Comparison of ENCODE assay signal across 10 mouse cellular contexts in the genomic region with DNA sequence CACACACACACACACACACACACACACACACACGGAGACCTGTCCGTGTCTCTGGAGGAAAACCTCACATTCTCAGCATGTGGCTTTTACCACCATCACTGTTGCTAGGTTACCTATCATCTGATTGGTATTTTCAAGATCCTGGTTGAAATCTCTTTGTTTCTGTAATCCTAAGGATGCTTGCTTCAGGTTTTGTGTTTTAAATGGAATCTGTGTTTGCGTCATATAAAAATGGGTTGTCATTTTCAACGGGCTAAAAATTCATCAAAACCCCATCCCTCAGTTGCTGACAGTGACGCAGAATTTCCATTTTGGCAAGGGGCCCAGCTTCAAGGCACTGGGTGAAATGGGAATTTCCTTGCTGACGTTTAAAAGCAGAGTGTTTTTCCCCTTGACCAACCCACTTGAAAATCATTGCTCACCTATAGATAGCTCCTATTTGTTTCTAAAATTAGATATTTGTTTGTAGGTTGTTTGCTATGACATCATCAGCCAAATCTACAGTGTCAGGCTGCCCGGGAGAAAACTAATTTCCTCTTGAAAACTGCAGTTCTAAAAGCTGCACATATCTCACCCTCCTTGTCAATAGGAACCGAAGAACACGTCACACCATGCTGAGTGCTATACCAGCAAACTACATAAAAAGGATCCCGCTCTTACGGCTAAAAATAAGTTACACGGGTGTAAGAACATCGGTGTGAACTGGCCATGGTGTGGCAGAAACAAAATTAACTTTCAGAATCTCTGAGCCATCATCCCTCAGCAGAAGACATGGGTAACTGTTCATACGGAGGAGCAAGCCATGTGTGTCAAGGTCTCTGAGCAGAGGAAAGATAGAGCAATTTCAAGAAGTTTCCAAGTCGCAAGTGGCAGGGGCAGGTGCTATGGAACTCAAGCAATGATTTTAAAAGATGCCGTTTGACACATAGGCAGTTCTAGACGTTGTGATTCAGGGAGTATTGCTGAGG. TPM values are rescaled to one million over a fixed set of nuclear protein-coding genes. Genes with fewer than 3 reads are reported as not detected.
DNase-seq lines count a peak whose midpoint lies in the region; ATAC-seq and TF ChIP-seq lines count a peak whose summit lies in the region.
"Had no signal": no experiment of that assay in that cellular context is flagged by ENCODE, and none has a peak within 500 bp of the region (broad histone marks: within the 10 kb centered on the region; RNA-seq: fewer than 3 reads in every experiment).

No protein-coding gene starts in this region.

- no peak for ATAC-seq in lung, embryonic 14.5 days (ENCODE audit: insufficient read depth)

- no peak overlapping the region for H3K4me2 ChIP-seq in lung, embryonic 14.5 days
- H3K4me2 ChIP-seq: embryonic facial prominence, embryonic 13.5 days; kidney, embryonic 15.5 days; liver, embryonic 15.5 days had no signal

- WGBS in lung, embryonic 14.5 days = 67% methylated on average over 17 of the region's 17 CpGs
- whole genome bisulfite sequencing in lung, adult 2 months = 63% methylated on average over 17 of the region's 17 CpGs

- no peaks in the 10 kb centered on the region for H3K27me3 ChIP-seq in lung, embryonic 14.5 days (ENCODE audit: insufficient read depth, low read length)
- H3K27me3 ChIP-seq: embryonic facial prominence, embryonic 13.5 days; kidney, embryonic 15.5 days; liver, embryonic 15.5 days had no signal

- no peaks in the 10 kb centered on the region for H3K4me1 ChIP-seq in lung, embryonic 14.5 days (ENCODE audit: insufficient read depth)
- no peaks in the 10 kb centered on the region for H3K4me1 ChIP-seq in lung, adult 2 months (ENCODE audit: control insufficient read depth, insufficient read depth, low read length)
- H3K4me1 ChIP-seq: kidney, embryonic 15.5 days; liver, embryonic 15.5 days had no signal

- no peaks in the 10 kb centered on the region for H3K36me3 ChIP-seq in lung, embryonic 14.5 days (ENCODE audit: insufficient read depth)
- H3K36me3 ChIP-seq: embryonic facial prominence, embryonic 13.5 days; kidney, embryonic 15.5 days; liver, embryonic 15.5 days had no signal

- no peak overlapping the region for H3K4me3 ChIP-seq in lung, embryonic 14.5 days (ENCODE audit: low read depth, low read length)
- H3K4me3 ChIP-seq in lung, adult 2 months (replicated peaks; ENCODE audit: extremely low read depth, low read depth, low read length) = no peak overlapping the region
- H3K4me3 ChIP-seq: embryonic facial prominence, embryonic 13.5 days; kidney, embryonic 15.5 days; liver, embryonic 15.5 days had no signal

- DNase-seq in lung, embryonic 14.5 days = peak; percentile 69
- no peak for DNase-seq in lung, adult 2 months
- peak; percentile 17 for DNase-seq in adrenal gland, adult 8-10 months
- peak; percentile 29 to 48 for DNase-seq in heart, adult 9 months (ENCODE audit: low spot score in 2 of 2)
- DNase-seq in natural killer cell, adult 2 months (ENCODE audit: low spot score in 2 of 2) = peak; percentile 64 to 77
- DNase-seq in urinary bladder, postnatal 14 days (ENCODE audit: low spot score) = no peak
- no peak for DNase-seq in yolk sac, embryonic 10.5 days (ENCODE audit: low spot score)

- H3K9me3 ChIP-seq in lung, embryonic 14.5 days (ENCODE audit: low read depth, low read length) = no peaks in the 10 kb centered on the region
- H3K9me3 ChIP-seq: embryonic facial prominence, embryonic 13.5 days; kidney, embryonic 15.5 days; liver, embryonic 15.5 days had no signal

- H3K27ac ChIP-seq in lung, embryonic 14.5 days (ENCODE audit: low read depth) = no peak overlapping the region
- H3K27ac ChIP-seq: embryonic facial prominence, embryonic 13.5 days; kidney, embryonic 15.5 days; liver, embryonic 15.5 days had no signal

- no peak for TF ChIP-seq CTCF in lung, embryonic 14.5 days (IDR thresholded peaks at IDR 0.05; ENCODE audit: low read depth)
- no peak for TF ChIP-seq CTCF in lung, adult 2 months (IDR thresholded peaks at IDR 0.05; ENCODE audit: insufficient read depth, low read length)

- no peak overlapping the region for H3K9ac ChIP-seq in lung, embryonic 14.5 days
- H3K9ac ChIP-seq: embryonic facial prominence, embryonic 13.5 days; kidney, embryonic 15.5 days; liver, embryonic 15.5 days had no signal

- TF ChIP-seq POLR2A in lung, adult 2 months (IDR thresholded peaks at IDR 0.05; ENCODE audit: borderline replicate concordance, extremely low read depth, low read depth, low read length) = no peak

RNA-seq across cellular contexts. Expression of gene Rasgrp1, which starts 47.4 kb away (rescaled TPM):
- polyA plus RNA-seq in lung, embryonic 14.5 days (2014; fragmentation: Nextera tagmentation; extraction: Ambion mirVana) = 1.5 and 2.1 TPM in 2 replicates
- 1.6 and 3.6 TPM in 2 replicates for polyA plus RNA-seq in lung, adult 2 months (2012; rRNA removed)
- total RNA-seq in adrenal gland, adult 8-10 months (2022) = 1 to 10 TPM in 2 of 4 experiments, under 1 TPM in 2; 0.67 to 2.0 (median 0.90) TPM

Comparison
In these comparisons a context has a peak if more than half of its experiments do, and no peak if none do; other contexts are left out.
1. DNase-seq: peak in lung, embryonic 14.5 days (single experiment), adrenal gland, adult 8-10 months (single experiment), heart, adult 9 months (2 of 2) and natural killer cell, adult 2 months (2 of 2); none in lung, adult 2 months (single experiment), urinary bladder, postnatal 14 days (single experiment) and yolk sac, embryonic 10.5 days (single experiment).